Mouse (Mus musculus) lung, adult 2 months (tissue): ENCODE measurements around the gene Rnf144b.

ENCODE experiments used
- CTCF ChIP-seq: fragments of 200-500 bp; IDR thresholded peaks from 2 replicates; pipeline ENCODE4 v1.5.1; 2011; ENCODE audit warnings: mild to moderate bottlenecking, low read length, control low read depth; ENCODE audit not compliant: insufficient read depth
- POLR2A ChIP-seq: fragments of 200-500 bp; IDR thresholded peaks from 2 replicates; pipeline ENCODE4 v1.6.1; 2011; ENCODE audit warnings: low read depth, mild to moderate bottlenecking, control low read depth, low read length, borderline replicate concordance; ENCODE audit errors: extremely low read depth

DNA sequence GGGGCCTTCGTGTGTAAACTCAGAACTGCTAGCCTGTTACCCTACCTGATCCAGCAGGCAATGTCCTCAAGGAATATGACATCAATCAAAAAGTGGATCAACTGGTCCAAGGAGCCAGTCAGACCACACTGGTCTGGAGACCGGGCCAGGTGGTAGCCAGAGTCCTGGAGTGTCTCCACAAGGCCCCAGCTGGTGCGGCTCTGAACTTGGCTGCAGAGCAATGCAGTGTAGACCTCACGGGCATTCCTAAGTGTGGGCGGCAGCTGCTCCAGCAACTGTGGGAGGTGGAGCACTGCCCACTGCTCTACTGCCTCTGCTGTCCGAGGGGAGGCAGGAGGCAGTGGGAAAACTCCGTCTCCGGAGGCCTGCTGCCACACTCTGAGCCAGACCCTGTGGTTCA is 55.7 kb downstream of the Rnf144b start:
- TF ChIP-seq CTCF (no peak), POLR2A (no peak)
